Mouse (Mus musculus) cortical plate, adult 2 months (tissue): Measurements from ENCODE around the gene Dyrk2.

Source experiments
- CTCF ChIP-seq: fragments of 200-500 bp; IDR thresholded peaks from 2 replicates; pipeline ENCODE4 v1.5.1; 2011; ENCODE audit warnings: mild to moderate bottlenecking, control low read depth, low read length; ENCODE audit not compliant: insufficient read depth; ENCODE audit errors: extremely low read depth
- POLR2A ChIP-seq: fragments of 200-500 bp; IDR thresholded peaks from 2 replicates; pipeline ENCODE4 v1.6.1; 2011; ENCODE audit warnings: mild to moderate bottlenecking, low read length, control low read depth; ENCODE audit not compliant: insufficient read depth; ENCODE audit errors: extremely low read depth

- no peak for TF ChIP-seq CTCF
- TF ChIP-seq POLR2A, result no peak
These were observed 29.4 kb downstream of the Dyrk2 start for GRCm38 (mm10) chr10:118840598-118840997.
